Mouse (Mus musculus) 416B (cell line): ENCODE results near the gene Krtap31-2.

Source experiments
- DNase-seq: peaks from one replicate; pipeline ENCODE4 v3.0.0; 2011; ENCODE audit warnings: low read depth

Krtap31-2 gene

DNA sequence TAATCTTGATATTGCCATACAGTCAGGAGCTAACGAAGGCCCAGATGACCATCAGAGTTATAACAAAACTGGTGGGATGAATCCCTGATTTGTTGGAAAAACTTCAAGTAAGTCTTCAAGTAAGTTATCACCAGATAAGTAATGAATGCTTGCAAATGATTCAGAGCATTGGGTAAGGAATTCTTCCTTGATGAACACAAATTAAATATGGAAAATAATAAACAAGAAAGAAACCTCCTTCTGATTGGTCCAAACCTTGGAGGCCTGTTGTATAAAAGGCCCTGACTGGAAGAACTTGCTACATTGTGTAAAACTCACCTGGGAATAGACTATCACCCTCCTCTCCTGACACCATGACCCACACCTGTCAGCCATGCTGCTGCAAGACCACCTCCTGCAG lies at the start of gene Krtap31-2:
Gene Krtap31-2, plus strand, starts transcription at position 301 of the 400 bp plus-strand sequence.
- no peak for DNase-seq

- DNase-seq = no peak
These were observed 28.5 kb upstream of the Krtap31-2 start, which contains the start of gene Krtap31-1 for GRCm38 (mm10) chr11:99907620-99908019. TSS of gene Krtap31-1 (plus strand) at chr11:99907920.

GRCm38 (mm10) chr11:99914451-99914850 lies 21.6 kb upstream of the Krtap31-2 start, which contains the start of gene Gm11565:
TSS of gene Gm11565 (plus strand) at chr11:99914751.
- no peak for DNase-seq

DNA sequence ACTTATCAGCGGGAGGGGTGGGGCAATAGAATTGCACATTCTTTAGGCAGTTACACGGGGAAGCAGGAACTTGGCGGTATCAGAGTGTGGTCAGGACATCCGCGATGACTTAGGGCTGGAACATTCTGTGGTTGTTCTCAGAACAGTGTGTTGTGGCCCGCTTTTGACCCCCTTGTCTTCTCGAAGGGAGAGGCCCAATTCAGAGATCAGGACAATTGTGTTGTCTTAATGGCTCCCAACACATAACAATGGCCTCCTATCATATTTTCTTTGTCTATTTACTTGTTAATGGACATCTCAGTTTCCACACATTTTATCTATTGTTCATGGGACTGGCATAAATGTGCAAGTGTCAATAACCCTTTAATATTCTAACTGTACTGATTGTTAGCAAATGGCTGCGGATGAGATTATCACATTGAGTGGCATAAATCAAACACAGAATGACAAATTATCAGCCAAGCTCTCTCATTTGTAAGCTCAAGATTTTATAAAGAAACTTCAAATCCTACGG lies 1.7 kb downstream of the Krtap31-2 start:
- no peak for DNase-seq

DNA sequence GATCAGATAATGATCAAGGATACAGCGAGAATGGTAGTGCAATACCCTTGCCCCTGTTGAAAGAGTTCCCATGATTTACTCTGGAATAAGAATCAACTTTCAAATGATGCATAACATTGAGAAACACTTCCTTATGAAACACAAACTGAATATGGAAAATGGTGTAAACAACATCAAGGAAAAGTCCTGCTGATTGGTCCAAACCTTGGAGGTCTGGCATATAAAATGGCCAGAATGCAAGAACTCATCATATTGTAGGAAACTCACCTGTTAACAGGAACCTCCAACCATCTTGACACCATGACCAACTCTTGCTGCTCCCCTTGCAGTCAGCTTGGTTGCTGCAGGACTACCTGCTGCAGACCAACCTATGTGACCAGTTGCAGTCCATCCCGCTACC lies 12.1 kb downstream of the Krtap31-2 start, which contains the start of gene Krtap9-5:
Gene Krtap9-5, plus strand, starts transcription at position 301 of the 400 bp plus-strand sequence.
- DNase-seq = no peak

DNA sequence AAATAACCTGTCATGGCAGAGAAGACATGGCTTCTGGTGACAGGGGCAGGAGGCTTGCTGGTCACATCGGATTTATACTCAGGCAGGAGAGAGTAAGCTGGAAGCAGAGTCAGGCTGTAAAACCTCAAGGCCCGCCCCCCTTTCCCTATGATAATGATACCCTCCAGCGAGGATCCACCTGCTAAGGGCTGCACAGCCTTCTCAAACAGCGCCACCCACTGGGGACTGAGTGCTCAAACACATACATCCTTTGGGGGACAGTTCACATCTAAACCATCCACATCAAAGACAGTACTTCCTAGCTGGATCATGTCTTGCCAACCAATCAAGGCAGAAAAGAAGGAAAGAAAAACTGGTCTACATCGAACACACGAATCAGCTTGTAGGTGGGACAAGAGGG lies 28.1 kb downstream of the Krtap31-2 start:
- peak; percentile 2 for DNase-seq

- no peak for DNase-seq
These were observed 29.9 kb downstream of the Krtap31-2 start for GRCm38 (mm10) chr11:99965961-99966360.

DNA sequence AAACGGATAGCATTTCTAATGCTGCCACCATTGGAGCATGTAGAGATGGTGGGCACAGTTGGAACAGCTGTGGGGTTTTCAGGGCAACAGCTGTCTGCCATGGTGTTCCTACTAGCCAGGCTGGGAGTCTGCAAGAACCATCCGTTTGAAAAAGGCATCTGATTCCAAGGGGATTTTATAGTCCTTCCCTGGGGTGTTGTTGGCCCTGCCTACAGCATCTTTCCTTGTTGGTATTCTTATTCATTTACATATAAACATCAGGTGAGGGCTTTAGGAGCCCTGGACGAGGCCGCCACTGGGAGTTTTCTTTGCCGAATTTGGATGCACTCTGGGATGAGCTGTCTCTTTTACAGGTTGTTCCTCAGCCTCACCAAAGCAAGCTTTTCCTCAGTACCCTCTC lies 42.9 kb downstream of the Krtap31-2 start, which contains the start of gene Krtap29-1:
Gene Krtap29-1, minus strand, starts transcription at position 101 of the 400 bp plus-strand sequence.
- no peak for DNase-seq

DNA sequence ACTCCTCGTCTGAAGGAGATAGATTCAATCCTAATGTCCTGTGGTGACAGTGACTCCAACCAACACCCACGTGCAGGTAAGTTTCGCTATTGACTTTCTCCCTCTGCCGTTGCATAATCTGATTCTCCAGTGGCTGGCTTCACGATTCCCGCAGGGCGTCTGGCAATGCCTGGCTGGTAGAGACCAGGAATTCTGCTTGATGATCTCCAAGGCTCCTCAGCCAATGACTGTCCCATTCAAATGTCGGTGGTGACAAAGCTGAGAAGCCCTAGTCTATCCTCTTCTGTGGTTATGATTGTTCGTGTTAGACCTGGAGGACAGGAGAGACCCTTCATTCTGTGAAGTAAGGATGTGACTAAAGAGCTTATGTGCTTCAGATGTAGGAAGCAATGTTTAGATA lies 46.6 kb downstream of the Krtap31-2 start:
- no peak for DNase-seq

DNA sequence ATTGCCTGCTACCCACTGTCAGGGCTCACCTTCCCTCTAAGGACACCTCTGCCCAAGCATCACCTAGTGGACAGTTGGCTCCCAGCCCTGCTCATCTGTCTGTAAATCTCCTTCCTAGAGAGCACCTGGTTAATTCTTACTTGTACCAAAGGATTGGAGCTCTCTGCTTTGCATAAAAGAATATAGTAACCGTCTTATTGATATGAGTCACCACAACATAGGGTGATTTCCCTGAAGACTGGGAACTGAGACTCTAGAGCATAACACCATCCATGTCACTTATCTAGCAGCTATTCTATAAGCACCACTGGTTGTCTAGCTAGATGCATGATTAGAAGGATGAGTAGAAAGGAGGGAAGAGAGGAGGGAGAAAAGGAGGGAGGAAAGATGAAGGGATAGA lies 47.4 kb downstream of the Krtap31-2 start:
- DNase-seq = no peak

GRCm38 (mm10) chr11:99985291-99986092 lies 49.4 kb downstream of the Krtap31-2 start:
- no peak for DNase-seq

DNA sequence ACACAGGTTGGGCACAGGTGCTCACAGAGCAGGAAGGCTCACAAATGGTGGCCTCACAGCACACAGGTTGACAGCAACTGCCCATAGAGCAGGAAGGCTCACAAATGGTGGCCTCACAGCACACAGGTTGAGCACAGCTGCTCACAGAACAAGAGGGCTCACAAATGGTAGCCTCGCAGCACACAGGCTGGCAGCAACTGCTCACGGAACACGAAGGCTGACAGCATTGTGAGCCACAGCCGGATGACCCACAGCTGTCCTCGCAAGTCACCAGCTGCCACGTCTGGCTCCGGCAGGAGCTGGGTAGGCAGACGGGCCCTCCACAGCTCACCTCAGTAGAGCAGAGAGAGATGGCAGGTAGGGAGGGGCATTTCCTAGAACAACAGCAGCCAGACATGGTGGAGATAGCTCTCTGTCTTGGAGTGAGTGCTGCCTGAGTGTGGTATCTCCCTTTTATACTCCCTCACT lies 50.1 kb downstream of the Krtap31-2 start, which contains the start of gene Krtap16-1:
Gene Krtap16-1, minus strand, starts transcription at position 418 of the 468 bp plus-strand sequence.
- no peak for DNase-seq
